Mouse (Mus musculus): ENCODE measurements around the gene Cyb561d2. TPM values are rescaled to one million over a fixed set of nuclear protein-coding genes. Genes with fewer than 3 reads are reported as not detected.
A peak's percentile ranks its signal among the peaks of the same experiment; 100 is the strongest.
"Not testable (repeated sequence)": the region's sequence is repeated elsewhere in the genome, so short reads cannot be mapped to it uniquely, and the experiment has no call there.

The Cyb561d2 gene
- polyA plus RNA-seq, 1 experiment: 34.3 TPM

DNA sequence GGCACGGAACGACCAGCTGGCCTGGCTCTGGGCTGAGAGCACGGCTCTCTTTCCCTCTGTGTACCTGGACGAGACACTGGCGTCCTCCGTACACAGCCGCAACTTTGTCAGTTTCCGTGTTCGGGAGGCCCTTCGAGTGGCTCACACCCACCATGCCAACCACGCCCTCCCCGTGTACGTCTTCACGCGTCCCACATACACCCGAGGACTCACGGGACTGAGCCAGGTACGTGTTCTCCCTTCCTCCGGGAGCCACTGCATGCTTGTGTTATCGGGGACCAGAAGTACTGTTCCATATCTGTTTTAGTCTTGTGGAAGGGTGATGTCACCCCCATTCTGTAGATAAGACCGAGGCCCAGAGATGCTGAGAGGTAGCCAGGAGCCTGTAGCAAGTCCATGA, 28.9 kb upstream of the Cyb561d2 start:
- no peak for DNase-seq (ENCODE audit: low read depth)
- TF ChIP-seq POLR2A (IDR thresholded peaks at IDR 0.05; ENCODE audit: borderline replicate concordance, extremely low read depth, insufficient read depth, insufficient read length, poor library complexity, severe bottlenecking): no peak
- no peak for TF ChIP-seq CTCF (IDR thresholded peaks at IDR 0.05; ENCODE audit: borderline replicate concordance, extremely low read depth, insufficient read depth, insufficient read length)

DNA sequence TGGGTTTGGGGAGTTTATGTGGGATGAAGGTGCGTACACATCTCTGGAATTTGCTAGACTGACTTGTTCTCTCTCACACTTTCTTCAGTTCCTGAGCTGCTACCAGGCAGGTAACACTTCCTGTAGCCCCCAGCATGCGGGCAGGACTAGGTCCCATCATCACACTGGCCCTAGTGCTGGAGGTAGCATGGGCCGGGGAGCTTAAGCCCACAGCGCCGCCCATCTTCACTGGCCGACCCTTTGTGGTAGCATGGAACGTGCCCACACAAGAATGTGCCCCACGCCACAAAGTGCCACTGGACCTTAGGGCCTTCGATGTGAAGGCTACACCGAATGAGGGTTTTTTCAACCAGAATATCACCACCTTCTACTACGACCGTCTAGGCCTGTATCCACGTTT, 28.0 kb upstream of the Cyb561d2 start:
- no peak for DNase-seq (ENCODE audit: low read depth)

DNA sequence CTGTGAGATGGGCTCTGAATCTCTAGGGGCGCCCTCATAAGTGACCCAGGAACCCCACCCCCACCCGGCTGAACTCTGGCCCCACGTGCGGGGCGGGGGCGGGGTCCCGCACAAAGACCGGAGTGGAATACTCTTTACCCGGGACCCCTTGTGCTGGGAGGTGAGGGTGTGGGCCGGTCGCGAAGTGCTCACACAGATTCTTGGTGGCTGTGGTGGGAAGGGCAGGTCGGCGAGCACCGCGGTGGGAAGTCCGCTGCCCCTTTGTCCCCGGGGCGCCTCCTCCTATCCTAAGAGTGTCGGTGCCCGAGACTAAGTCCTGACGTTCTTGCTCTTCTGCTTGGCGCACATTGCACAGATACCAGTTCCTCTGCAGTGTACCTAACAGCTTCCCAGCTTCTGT, 27.3 kb upstream of the Cyb561d2 start:
- no peak for DNase-seq (ENCODE audit: low read depth)
- TF ChIP-seq CTCF (IDR thresholded peaks at IDR 0.05; ENCODE audit: borderline replicate concordance, extremely low read depth, insufficient read depth, insufficient read length) (no peak), POLR2A (IDR thresholded peaks at IDR 0.05; ENCODE audit: borderline replicate concordance, extremely low read depth, insufficient read depth, insufficient read length, poor library complexity, severe bottlenecking) (no peak)

More for the DNA sequence above, 28.0 kb upstream of the Cyb561d2 start:
- TF ChIP-seq CTCF (IDR thresholded peaks at IDR 0.05; ENCODE audit: borderline replicate concordance, extremely low read depth, insufficient read depth, insufficient read length): no peak
- no peak for TF ChIP-seq POLR2A (IDR thresholded peaks at IDR 0.05; ENCODE audit: borderline replicate concordance, extremely low read depth, insufficient read depth, insufficient read length, poor library complexity, severe bottlenecking)

DNA sequence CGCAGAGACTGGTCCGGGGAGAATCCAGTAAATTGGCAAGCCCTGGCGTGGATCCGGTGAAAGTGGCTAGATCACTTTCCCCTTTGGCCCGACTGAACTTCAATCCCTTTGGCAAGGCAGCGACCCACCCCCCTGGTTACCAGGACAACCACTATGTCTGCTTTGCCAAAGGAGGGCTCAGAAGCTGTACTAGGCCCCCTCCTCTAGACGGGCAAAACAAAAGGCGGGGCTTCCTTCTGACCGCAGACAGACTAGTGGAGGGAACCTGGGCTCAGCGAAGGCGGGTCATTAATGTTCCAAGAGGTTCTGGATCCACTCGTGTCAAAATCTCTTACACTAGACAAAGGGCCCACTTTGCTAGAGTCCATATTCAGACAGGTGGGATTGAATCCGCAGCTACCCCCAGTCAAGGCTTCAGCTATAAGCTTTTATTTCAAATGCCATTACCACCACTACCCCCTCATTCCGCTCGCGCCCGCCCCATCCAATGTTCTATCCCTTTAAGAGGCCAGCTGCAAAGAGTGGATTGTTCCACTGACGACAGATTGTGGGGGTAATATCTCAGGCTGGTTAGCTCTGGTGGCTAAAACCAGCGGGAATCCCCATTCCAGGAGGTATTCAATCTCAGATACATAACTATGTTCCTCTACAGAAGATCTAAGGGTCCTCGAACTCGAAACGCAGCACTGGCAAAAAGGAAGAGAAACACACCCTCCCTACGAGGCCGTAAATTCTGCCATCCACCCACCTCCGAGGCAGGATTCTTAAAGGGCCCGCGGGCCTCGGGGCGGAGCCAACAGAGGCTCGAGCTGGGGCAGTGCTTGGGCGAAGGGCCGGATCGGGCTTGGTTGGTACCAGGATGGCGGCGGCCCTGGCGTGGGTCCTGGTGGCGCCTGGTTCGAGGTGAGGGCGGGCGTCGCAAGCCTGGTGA, 26.6 kb upstream of the Cyb561d2 start:
- DNase-seq (ENCODE audit: low read depth): peak; percentile 96
- TF ChIP-seq POLR2A (IDR thresholded peaks at IDR 0.05; ENCODE audit: borderline replicate concordance, extremely low read depth, insufficient read depth, insufficient read length, poor library complexity, severe bottlenecking): peak; percentile 74; the same call in 1 of the 2 replicates
- no peak for TF ChIP-seq CTCF (IDR thresholded peaks at IDR 0.05; ENCODE audit: borderline replicate concordance, extremely low read depth, insufficient read depth, insufficient read length)

DNA sequence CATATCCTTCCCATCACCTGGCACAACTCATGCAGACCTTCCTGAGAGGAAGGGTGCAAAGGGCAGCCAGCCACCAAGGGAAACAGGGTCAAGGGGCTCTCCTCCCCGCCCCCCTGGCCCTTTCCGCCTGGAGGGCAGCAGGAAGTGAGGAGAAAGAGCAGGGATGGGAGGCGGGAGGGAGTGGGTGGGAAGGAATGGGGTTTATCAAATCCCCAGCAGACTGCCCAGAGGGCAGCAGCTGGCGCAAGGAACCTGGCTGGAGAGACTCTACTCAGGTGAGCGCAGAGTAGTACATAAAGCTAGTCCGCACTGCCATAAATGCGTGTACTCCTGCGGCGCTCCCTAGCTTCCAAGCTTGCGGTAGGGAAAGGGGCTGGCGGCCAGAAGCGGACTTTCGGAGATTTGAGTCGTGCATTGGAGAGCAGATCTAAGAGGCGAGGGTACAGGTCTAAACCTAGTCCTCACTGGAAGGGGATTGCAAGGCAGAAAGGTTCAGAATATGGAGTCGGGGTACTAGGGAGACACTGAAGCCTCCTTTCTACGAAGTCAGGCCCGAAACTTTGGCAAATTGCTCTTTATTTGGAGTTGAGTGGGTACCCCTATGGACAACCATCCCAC, 25.8 kb upstream of the Cyb561d2 start, which contains the start of gene Hyal2:
Hyal2 (plus strand) TSS at position 244 of the 618 bp plus-strand sequence.
- no peak for TF ChIP-seq CTCF (IDR thresholded peaks at IDR 0.05; ENCODE audit: borderline replicate concordance, extremely low read depth, insufficient read depth, insufficient read length)
- TF ChIP-seq POLR2A (IDR thresholded peaks at IDR 0.05; ENCODE audit: borderline replicate concordance, extremely low read depth, insufficient read depth, insufficient read length, poor library complexity, severe bottlenecking): no peak
- no peak for DNase-seq (ENCODE audit: low read depth)

DNA sequence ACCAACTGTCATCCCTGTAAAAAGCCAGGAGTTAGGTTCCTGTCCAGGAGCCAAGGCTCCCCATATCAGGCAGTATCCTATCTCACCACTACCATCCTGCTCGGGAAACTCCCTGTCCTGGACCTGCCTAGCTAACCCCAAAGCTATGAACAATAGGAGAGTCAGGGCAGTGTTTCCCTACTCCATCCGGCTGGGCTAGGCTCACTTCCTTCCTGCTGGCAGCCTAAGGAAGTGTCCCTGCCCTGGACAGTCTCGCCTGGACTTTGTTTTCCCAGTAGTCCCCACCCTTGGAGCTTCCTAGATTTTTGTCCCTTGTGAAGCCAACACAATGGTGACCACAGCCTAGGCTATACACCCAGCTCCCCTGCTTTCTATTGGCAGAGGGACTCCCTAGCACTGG, 24.9 kb upstream of the Cyb561d2 start:
- DNase-seq (ENCODE audit: low read depth): no peak
- TF ChIP-seq POLR2A (IDR thresholded peaks at IDR 0.05; ENCODE audit: borderline replicate concordance, extremely low read depth, insufficient read depth, insufficient read length, poor library complexity, severe bottlenecking) (no peak), CTCF (IDR thresholded peaks at IDR 0.05; ENCODE audit: borderline replicate concordance, extremely low read depth, insufficient read depth, insufficient read length) (no peak)

DNA sequence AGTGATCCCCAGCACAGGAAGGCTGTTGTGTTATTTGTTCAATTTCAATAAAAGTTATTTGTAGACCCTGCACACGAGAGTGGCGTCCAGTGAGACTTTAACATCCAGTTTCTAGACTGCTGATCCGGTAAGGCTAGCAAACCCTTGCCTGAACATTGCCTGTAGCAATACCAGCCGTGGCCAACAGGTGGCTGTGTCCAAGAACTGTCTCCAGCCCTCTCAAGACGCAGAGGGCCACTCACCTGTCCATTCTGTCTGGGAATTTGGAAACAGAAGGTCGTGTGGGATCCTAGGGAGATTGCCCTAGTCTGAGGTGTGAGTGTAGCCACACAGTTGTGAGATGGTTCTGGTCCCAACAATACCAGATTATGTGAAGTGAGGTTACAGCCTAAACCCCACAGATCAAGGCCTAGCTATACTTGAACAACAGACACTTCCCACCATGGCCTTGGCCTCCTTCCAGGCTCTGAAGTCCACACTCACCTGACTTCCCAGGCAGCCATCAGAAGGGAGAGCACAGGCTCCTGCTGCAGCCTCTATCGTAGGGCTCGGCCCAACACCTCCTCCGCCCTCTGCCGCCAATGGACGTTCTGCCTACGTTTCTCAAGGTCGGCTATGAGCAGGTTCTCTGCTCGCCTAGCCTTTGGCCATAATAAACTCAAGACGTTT, 24.2 kb upstream of the Cyb561d2 start:
- TF ChIP-seq CTCF (IDR thresholded peaks at IDR 0.05; ENCODE audit: borderline replicate concordance, extremely low read depth, insufficient read depth, insufficient read length): peak; percentile 81
- TF ChIP-seq POLR2A (IDR thresholded peaks at IDR 0.05; ENCODE audit: borderline replicate concordance, extremely low read depth, insufficient read depth, insufficient read length, poor library complexity, severe bottlenecking): no peak
- peak; percentile 75 for DNase-seq (ENCODE audit: low read depth)

DNA sequence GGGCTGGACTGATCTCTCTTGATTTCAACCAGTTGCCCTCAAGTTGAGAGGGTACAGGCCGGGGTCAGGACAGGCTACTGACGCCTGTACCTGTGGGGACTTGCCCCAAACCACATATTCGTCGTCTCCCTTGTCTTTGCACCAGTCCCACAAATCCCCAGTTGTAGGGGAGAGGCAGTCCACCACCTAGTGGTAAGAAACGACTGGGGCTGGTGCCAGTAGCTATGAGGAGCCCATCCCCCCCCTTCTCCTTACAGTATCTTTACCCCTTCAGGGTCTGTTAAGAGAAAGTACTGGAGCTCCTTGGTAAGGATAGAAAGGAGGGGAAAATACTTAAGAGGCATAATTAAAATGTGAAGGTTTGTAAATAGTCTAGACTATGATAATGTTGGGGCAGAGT, 23.6 kb upstream of the Cyb561d2 start:
- TF ChIP-seq CTCF (IDR thresholded peaks at IDR 0.05; ENCODE audit: borderline replicate concordance, extremely low read depth, insufficient read depth, insufficient read length): 0 out of 2 replicates have a peak, but pooled peaks have one; percentile 21
- not testable (repeated sequence) for DNase-seq (ENCODE audit: low read depth)

DNA sequence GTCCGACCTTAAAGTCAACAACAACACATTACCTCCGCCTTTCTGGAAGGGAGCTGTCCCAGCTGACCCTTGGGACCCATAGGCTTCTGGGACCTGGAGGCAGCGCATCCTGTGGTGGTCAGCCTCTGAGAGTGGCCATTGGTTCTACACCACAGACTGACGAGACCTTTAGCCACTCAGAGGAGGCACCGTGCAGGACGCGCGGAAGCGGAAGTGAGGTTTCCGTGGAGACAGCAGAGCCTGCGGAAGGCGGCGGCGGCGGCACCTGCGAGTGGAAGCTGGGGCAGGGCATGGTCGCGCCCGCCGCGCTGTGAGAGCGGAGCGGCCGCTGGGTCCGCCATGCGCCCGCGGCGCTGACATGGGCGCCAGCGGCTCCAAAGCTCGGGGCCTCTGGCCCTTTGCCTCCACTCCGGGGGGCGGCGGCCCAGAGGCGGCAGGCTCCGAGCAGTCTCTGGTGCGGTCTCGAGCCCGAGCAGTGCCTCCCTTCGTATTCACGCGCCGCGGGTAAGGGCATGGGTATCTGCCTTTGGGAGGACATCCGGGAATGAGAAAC, 21.1 kb upstream of the Cyb561d2 start, which contains the start of gene Tusc2:
Tusc2 (plus strand) TSS at position 227 of the 553 bp plus-strand sequence.
- TF ChIP-seq CTCF (IDR thresholded peaks at IDR 0.05; ENCODE audit: borderline replicate concordance, extremely low read depth, insufficient read depth, insufficient read length) (no peak), POLR2A (IDR thresholded peaks at IDR 0.05; ENCODE audit: borderline replicate concordance, extremely low read depth, insufficient read depth, insufficient read length, poor library complexity, severe bottlenecking) (peak; percentile 83)
- DNase-seq (ENCODE audit: low read depth): peak; percentile 97

DNA sequence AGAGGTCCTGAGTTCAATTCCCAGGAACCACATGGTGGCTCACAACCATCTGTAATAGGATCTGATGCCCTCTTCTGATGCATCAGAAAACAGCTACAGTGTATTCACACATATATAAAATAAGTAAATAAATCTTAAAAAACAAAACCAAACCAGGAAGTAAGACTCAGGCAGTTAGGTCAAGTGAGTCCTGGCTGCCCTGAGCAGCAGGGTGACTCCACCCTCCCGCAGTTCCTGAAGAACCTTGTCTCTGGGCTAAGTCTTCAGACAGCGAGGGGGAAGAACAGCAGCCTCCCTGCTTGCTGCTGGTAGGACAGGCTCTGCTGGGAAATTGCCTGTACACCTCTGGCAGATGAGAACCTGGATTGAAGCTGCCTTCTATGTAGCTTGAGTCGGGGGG, 14.4 kb upstream of the Cyb561d2 start:
- DNase-seq (ENCODE audit: low read depth): no peak
- no peak for TF ChIP-seq POLR2A (IDR thresholded peaks at IDR 0.05; ENCODE audit: borderline replicate concordance, extremely low read depth, insufficient read depth, insufficient read length, poor library complexity, severe bottlenecking)
- no peak for TF ChIP-seq CTCF (IDR thresholded peaks at IDR 0.05; ENCODE audit: borderline replicate concordance, extremely low read depth, insufficient read depth, insufficient read length)

DNA sequence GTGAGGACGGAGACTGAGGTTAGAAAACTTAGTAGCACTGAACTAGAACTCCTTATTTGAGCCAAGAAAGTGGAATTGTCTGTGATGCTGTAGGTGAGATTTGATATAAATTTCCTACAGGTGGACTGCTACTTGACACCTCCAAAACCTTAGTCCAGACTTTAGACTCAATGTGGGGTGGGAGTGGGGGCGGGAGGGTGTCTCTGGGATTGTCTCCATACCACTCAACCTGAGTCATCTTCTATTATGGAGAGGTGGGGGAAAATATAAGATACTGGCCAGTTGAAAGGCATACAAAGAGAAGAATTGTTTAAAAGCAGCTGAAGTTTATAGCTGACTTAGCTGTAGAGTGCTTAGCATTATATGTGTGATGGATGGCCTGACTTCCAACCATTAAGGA, 13.7 kb upstream of the Cyb561d2 start:
- no peak for TF ChIP-seq POLR2A (IDR thresholded peaks at IDR 0.05; ENCODE audit: borderline replicate concordance, extremely low read depth, insufficient read depth, insufficient read length, poor library complexity, severe bottlenecking)
- TF ChIP-seq CTCF (IDR thresholded peaks at IDR 0.05; ENCODE audit: borderline replicate concordance, extremely low read depth, insufficient read depth, insufficient read length): no peak
- no peak for DNase-seq (ENCODE audit: low read depth)

All from brain, embryonic 14.5 days (tissue).